Mouse (Mus musculus) neutrophil, adult 5-6 weeks (primary cell): ENCODE measurements around the gene Gm20388. TPM values are rescaled to one million over a fixed set of nuclear protein-coding genes. Genes with fewer than 3 reads are reported as not detected.

Experiments
- ATAC-seq: fragments of 151-379, 151-347 bp; 2 replicates; pipeline ENCODE4 v1.8.0; 2017; ENCODE audit warnings: mild to moderate bottlenecking, moderate TSS enrichment; ENCODE audit not compliant: insufficient number of reproducible peaks, poor library complexity, low FRiP score, severe bottlenecking; ENCODE audit errors: extremely low read depth
- total RNA-seq: library from RNA; stranded (forward); fragments of 200-1000 nt; gene quantifications from 2 replicates; pipeline ENCODE4 v1.2.3, GENCODE M21; 2017

Gm20388 gene
- total RNA-seq, 1 experiment from 2014 or later: 10.8 TPM

- ATAC-seq: no peak
Observed at GRCm38 (mm10) chr8:122777701-122778100, 2867.1 kb downstream of the Gm20388 start.

- ATAC-seq: no peak
Observed at GRCm38 (mm10) chr8:122778703-122779239, 2868.1 kb downstream of the Gm20388 start.

DNA sequence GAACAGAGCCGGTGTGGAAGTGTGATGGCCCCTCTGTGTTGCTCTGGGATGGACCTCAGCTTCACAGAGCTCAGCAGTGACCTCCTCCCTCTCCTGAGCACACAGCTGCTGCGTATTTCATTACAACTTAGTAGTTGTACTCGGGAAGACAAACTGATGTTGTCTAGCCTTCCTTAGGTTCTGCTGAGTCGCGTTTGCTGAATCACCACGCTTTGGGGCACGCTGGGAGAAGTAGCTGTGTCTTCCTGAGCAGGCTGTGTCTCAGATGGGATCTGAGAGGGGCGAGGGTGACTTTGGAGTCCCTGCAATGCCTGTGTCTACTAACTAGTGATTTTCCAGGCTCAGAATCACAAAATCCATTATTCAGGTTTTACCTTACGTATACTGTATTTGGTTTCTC lies 2868.6 kb downstream of the Gm20388 start:
- ATAC-seq: no peak

DNA sequence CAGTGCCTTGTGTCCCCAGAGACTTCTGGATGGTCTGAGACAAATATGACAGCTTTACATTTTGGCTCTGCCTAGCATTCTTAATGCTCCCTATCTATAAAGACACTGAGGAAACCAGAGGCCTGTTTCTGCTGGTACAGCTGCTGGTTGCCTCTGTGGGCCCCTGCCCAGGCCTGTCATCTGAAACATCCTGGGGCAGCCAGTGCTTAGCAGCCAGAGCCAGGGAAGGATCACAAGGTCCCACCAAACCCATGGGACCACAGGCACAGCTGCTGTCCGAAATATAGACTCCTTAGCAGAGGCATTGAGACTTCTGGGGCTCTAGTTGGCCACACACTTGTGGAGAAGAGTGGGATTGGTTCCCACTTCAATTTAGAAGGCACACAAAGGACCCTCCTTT lies 2874.1 kb downstream of the Gm20388 start:
- ATAC-seq: no peak

DNA sequence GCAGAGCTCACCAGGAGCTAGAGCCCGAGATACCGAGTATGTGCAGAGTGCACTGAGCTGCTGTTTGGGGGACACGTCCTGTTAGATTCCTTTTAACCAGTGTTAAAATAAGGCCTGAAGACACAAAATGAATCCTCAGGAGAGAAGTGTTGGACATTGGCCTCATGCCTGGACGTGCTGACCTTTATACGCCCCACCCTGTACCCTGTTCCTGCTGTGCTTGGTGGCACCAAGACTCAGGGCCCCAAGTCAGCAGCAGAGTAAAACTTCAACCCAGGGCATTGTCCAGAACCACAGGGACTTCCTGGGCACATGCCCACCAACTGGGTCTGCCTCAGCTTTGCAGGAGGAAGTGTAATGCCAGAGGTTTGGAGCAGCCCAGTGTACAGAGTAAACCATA lies 2879.2 kb downstream of the Gm20388 start:
- no peak for ATAC-seq

- no peak for ATAC-seq
Observed at GRCm38 (mm10) chr8:122793375-122794174, 2882.9 kb downstream of the Gm20388 start.

- ATAC-seq: no peak
Observed at GRCm38 (mm10) chr8:122794175-122794454, 2883.5 kb downstream of the Gm20388 start.

- no peak for ATAC-seq
Observed at GRCm38 (mm10) chr8:122803906-122804761, 2893.5 kb downstream of the Gm20388 start.

DNA sequence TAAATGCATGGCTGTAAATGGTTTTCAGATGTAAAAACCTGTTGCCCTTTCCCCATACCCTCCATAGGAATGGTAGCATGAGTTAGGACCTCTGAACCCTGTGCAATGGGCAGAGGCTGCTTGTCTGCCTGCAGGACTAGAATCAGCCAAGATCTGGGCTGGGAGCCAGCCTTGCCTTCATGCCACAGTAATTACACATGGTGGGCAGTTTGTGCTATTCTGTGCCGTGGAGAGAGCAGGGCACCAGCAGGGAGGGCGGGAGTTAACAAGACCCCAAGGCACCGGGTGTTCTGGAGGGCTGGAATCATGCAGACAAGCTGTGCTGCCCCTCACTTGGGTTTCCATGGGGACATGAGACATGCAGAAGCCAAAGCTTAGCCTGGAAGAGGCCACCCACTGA lies 2894.7 kb downstream of the Gm20388 start:
- no peak for ATAC-seq

DNA sequence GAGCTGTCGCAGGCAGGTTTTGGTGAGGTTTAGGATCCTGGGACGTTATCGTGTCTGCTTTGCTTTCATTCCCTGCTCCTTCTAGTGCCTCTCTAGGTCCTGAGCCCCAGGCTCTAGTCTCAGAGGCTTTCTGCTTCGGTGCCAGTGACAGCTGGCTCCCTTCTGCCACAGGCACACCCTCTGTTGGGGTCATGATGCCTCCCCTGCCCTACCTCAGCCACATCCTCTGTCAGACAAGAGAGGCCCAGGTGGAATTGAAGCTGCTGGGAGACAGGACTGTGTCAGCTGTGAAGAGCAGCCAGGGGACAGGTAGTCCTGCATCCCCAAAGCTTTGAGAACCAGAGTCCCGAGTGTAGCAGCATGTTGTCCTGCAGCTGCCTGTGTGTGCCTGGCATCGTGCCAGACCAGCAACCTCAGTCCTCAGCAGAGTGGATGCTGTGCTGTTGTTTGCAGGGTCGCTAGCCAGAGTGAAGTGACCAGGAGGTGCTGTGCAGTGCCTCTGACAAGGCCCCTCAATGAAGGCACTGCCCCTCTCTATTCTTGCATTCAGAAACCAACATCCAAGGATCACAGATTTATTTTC lies 2896.4 kb downstream of the Gm20388 start:
- no peak for ATAC-seq

- no peak for ATAC-seq
Observed at GRCm38 (mm10) chr8:122807907-122808306, 2897.3 kb downstream of the Gm20388 start.

DNA sequence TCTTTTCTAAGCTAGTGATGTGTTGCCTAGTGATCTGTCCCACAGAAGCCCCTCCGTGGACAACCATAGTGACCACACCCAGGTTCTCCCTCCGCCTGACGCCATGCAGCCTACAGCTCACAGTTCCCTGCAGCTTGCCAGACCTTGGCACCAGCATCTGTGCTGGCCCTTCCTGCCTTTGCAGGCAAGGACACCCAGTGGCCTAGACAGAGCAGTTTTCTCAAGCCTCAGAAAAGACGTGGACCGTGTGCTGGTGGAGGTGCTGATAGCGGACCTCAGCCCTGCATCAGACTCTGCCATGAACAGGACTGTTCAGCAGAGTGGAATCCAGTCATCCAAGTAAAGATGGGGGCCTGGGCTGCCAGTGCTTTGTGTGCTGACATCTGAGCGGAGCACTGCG lies 2899.7 kb downstream of the Gm20388 start:
- no peak for ATAC-seq

DNA sequence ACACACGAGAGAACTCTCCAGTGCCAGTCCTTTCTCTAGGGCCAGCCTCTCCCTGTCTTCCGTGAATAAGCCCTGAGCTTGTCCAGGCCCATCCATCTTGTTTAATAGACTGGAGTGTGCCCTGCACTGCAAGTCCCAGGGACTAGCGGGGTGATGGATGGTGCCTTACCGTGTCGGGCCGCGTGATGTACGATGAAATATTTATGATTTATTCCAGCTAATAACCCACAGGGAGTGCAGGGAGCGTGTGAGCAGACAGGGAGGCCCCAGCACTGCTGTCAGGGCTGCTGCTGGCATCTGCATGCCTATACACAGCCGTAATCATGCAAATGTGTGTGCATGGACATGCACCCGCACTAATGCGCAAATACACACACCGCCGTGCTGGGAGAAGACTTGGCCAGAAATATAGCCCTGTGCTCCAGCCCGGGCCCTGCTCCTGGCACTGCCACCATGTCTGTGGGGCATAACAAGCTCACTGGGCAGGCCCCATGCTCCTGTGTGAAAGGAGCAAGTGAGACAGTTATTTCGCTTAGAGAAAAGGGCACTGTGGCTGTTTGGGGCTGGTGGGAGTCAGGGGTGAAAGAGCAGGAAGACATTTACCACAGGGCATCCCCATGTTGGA lies 2901.3 kb downstream of the Gm20388 start:
- ATAC-seq: no peak

DNA sequence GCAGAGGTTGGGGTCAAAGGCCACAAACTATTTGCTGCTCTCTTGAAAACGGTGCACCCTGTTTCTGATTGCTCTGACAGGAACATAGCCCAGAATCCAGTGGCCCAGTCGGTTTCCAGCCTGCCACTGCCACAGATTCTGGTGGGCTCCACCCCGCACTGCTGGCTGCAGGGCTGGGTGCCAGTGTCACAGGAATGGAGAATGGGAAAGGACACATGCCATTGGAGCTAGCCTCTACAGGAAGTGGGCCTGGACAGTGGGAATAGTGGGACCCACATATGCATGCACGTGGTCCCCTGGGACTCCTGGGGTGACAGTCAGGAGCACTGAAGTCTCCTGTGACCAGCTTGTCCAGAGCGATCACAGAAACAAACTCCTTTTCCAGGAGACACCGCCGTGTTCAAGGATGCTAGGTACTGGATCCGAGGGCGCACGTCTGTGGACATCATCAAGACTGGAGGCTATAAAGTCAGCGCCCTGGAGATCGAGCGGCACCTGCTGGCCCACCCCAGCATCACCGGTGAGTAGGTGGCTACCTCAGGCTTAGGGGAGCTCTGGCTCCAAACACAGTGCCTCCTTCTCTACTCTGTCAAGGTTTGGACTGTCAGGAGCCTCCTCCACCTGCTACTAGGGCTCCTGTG lies 2902.1 kb downstream of the Gm20388 start:
- peak; percentile 28; the same call in 1 of the 2 replicates for ATAC-seq

DNA sequence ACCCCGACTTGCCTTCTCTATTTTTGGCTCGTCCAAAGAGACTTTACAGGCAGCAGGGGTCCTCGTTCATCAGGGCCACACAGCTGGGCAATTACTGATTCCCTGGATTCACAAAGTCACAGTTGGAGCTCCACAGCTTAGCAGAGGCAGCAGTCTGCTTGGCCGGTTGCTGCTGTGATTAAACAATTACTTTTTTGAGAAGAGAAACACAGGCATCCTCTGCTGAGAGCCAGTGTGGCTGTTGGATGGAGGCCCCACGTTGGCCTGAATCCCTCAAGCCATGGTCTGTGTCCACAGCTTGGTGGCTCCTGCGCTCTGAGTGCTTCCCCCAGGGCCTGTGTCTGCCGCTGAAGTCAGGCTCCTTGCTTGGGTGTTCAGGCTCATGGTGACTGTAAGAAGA lies 2904.0 kb downstream of the Gm20388 start:
- no peak for ATAC-seq

DNA sequence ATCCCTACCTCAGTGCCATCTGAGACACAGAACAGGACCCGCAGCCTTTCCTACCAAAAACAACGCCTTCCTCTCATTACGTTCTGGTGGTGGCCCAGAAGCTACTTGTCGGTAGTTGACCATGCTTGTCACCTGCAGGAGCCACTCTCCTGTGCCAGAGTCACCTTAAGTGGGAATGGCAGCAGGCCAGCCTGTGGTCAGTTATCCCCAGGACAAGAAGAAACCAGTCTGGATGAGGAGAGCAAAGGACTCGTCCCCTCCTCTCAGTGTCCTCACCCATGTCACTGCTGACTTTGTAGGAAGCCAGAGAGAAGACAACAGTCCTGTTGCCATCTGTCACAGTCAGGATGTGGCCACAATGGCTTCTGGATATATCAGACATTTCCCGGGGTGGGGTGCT lies 2906.3 kb downstream of the Gm20388 start:
- no peak for ATAC-seq

DNA sequence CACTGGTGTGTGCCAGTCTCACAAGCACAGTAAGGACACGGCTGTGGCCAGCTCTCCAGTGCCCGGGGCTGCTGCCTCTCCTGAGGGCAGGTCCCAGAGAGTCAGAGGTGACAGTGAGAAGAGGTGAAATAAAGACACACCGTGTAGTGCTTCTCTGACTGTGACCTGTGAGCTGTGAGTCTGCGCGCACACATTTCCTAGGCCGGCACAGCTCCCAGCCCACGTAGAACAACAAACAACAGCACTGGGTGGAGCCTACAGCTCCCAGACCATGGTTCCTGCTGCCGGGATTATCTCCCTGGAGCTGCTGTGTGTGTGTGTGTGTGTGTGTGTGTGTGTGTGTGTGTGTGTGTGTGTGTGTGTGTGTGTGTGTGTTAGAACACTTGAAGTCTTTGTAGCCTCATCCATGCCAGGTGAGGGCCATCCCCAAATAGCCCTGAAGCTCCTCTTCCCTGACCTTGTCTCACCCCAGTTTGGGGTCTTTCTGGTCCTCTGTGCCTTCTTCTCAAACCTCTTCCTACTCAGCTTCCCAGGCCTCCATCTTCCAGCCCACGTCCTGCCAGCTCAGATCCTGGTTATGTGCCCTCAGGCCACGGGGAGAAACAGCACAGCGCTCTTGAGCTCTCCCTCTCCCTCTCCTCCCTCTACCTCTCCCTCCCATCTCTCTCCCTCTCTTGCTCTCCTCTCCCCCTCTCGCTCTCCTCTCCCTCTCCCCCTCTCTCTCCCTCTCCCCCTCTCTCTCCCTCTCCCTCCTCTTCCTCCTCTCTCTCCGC lies 2907.3 kb downstream of the Gm20388 start:
- ATAC-seq: no peak

DNA sequence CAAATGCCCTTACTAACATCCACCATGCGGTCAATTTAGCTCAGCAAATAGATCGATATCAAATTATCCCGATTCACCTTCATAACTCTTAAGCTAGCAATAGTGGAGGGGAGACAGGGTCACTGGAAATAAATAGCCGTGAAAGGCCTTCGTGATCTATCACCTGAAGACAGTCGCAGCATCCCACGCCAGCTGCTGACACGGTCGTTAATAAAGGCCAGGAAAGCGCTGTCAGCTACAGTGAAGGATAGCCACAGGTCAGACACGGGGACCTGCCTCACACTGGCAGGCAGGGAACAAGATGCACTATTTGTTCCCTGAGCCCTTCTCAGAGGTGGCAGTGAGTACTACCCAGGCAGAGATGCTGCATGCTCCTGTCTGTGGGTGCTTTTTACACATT lies 2909.1 kb downstream of the Gm20388 start:
- ATAC-seq: no peak
